Mouse (Mus musculus) small intestine, adult 2 months (tissue): Measurements from ENCODE around the gene H2-DMa.

ENCODE experiments used
- CTCF ChIP-seq: fragments of 200-500 bp; IDR thresholded peaks from 2 replicates; pipeline ENCODE4 v1.5.1; 2012; ENCODE audit warnings: low read depth, mild to moderate bottlenecking, control low read depth, inconsistent platforms, low read length, moderate library complexity, mixed read lengths; ENCODE audit not compliant: insufficient replicate concordance, insufficient read length; ENCODE audit errors: extremely low read depth
- POLR2A ChIP-seq: fragments of 200-500 bp; IDR thresholded peaks from 2 replicates; pipeline ENCODE4 v1.6.1; 2012; ENCODE audit warnings: low read depth, mild to moderate bottlenecking, control low read depth, inconsistent platforms, low read length, moderate library complexity

- no peak for TF ChIP-seq CTCF
- TF ChIP-seq POLR2A: no peak
These were observed 47.2 kb upstream of the H2-DMa start for GRCm38 (mm10) chr17:34072091-34072490.
